Mouse (Mus musculus) neutrophil, adult 5-6 weeks (primary cell): ENCODE data around the gene H2al1h. TPM values are rescaled to one million over a fixed set of nuclear protein-coding genes. Genes with fewer than 3 reads are reported as not detected.

Source experiments
- ATAC-seq: fragments of 151-379, 151-347 bp; 2 replicates; pipeline ENCODE4 v1.8.0; 2017; ENCODE audit warnings: mild to moderate bottlenecking, moderate TSS enrichment; ENCODE audit not compliant: insufficient number of reproducible peaks, poor library complexity, low FRiP score, severe bottlenecking; ENCODE audit errors: extremely low read depth
- total RNA-seq: library from RNA; stranded (forward); fragments of 200-1000 nt; gene quantifications from 2 replicates; pipeline ENCODE4 v1.2.3, GENCODE M21; 2017

The H2al1h gene
- total RNA-seq, 1 experiment from 2014 or later: not detected

DNA sequence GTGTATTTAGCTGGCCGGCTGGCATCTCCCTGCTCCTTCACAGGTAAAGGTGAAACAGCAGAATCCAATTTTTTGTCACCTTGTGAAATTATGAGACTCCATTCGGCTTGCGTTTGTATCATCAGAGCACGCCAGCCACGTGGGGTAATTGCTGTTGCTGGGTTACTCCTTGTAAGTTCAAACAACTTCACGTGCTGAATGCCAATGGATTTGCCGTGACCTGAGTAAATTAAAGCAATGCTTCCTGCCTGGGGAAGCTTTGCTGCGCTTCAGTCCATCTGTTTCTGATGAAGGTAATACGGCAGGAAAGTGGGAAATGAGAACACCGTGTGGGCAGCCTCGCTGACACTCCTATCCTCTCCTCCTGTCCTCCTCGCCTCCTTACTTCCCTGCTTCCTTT lies 43.9 kb downstream of the H2al1h start:
- ATAC-seq: no peak

Other genes with a start within 250 kb of the H2al1h start
- gene H2al1a, start 22.2 kb upstream of the H2al1h start, total RNA-seq: not detected in 2 replicates
- not detected in 2 replicates for gene H2al1b, start 19.1 kb upstream of the H2al1h start, total RNA-seq
- gene H2al1c, start 15.8 kb upstream of the H2al1h start, total RNA-seq: not detected in 2 replicates
- not detected in 2 replicates for gene H2al1d, start 12.7 kb upstream of the H2al1h start, total RNA-seq
- not detected in 2 replicates for gene H2al1e, start 9.6 kb upstream of the H2al1h start, total RNA-seq
- not detected in 2 replicates for gene H2al1f, start 6.3 kb upstream of the H2al1h start, total RNA-seq
- gene H2al1g, start 3.2 kb upstream of the H2al1h start, total RNA-seq: not detected in 2 replicates
- not detected in 2 replicates for gene H2al1i, start 3.2 kb downstream of the H2al1h start, total RNA-seq
- not detected in 2 replicates for gene H2al1j, start 6.3 kb downstream of the H2al1h start, total RNA-seq